Mouse (Mus musculus): ENCODE data around the gene Nipal1.

Nipal1 gene

GRCm38 (mm10) chr5:72648987-72649735, 1.6 kb downstream of the Nipal1 start:
- no peaks in the 10 kb centered on the region for H3K36me3 ChIP-seq (ENCODE audit: control insufficient read depth, insufficient read depth, low read length, poor library complexity, severe bottlenecking)
- no peaks in the 10 kb centered on the region for H3K27me3 ChIP-seq (ENCODE audit: control insufficient read depth, insufficient read depth, low read length, poor library complexity, severe bottlenecking)
- no peak for DNase-seq (ENCODE audit: low read depth, low spot score)

- H3K27me3 ChIP-seq (ENCODE audit: control insufficient read depth, insufficient read depth, low read length, poor library complexity, severe bottlenecking): no peaks in the 10 kb centered on the region
- no peak for DNase-seq (ENCODE audit: low read depth, low spot score)
- H3K36me3 ChIP-seq (ENCODE audit: control insufficient read depth, insufficient read depth, low read length, poor library complexity, severe bottlenecking): no peaks in the 10 kb centered on the region
Observed at GRCm38 (mm10) chr5:72653068-72653674, 5.6 kb downstream of the Nipal1 start.

- Histone ChIP-seq H3K27me3 (ENCODE audit: control insufficient read depth, insufficient read depth, low read length, poor library complexity, severe bottlenecking) (no peaks in the 10 kb centered on the region), H3K36me3 (ENCODE audit: control insufficient read depth, insufficient read depth, low read length, poor library complexity, severe bottlenecking) (no peaks in the 10 kb centered on the region)
- DNase-seq (ENCODE audit: low read depth, low spot score): no peak
Observed at GRCm38 (mm10) chr5:72656270-72656791, 8.7 kb downstream of the Nipal1 start.

GRCm38 (mm10) chr5:72658375-72658774, 10.8 kb downstream of the Nipal1 start:
- no peaks in the 10 kb centered on the region for H3K36me3 ChIP-seq (ENCODE audit: control insufficient read depth, insufficient read depth, low read length, poor library complexity, severe bottlenecking)
- DNase-seq (ENCODE audit: low read depth, low spot score): no peak
- no peaks in the 10 kb centered on the region for H3K27me3 ChIP-seq (ENCODE audit: control insufficient read depth, insufficient read depth, low read length, poor library complexity, severe bottlenecking)

- H3K36me3 ChIP-seq (ENCODE audit: control insufficient read depth, insufficient read depth, low read length, poor library complexity, severe bottlenecking): no peaks in the 10 kb centered on the region
- no peak for DNase-seq (ENCODE audit: low read depth, low spot score)
Observed at GRCm38 (mm10) chr5:72661051-72661781, 13.6 kb downstream of the Nipal1 start.

GRCm38 (mm10) chr5:72664126-72664525, 16.5 kb downstream of the Nipal1 start:
- no peaks in the 10 kb centered on the region for H3K27me3 ChIP-seq (ENCODE audit: control insufficient read depth, insufficient read depth, low read length, poor library complexity, severe bottlenecking)
- DNase-seq (ENCODE audit: low read depth, low spot score): no peak
- no peaks in the 10 kb centered on the region for H3K36me3 ChIP-seq (ENCODE audit: control insufficient read depth, insufficient read depth, low read length, poor library complexity, severe bottlenecking)

More at GRCm38 (mm10) chr5:72661051-72661781, 13.6 kb downstream of the Nipal1 start:
- no peaks in the 10 kb centered on the region for H3K27me3 ChIP-seq (ENCODE audit: control insufficient read depth, insufficient read depth, low read length, poor library complexity, severe bottlenecking)

- H3K36me3 ChIP-seq (ENCODE audit: control insufficient read depth, insufficient read depth, low read length, poor library complexity, severe bottlenecking): no peaks in the 10 kb centered on the region
- no peaks in the 10 kb centered on the region for H3K27me3 ChIP-seq (ENCODE audit: control insufficient read depth, insufficient read depth, low read length, poor library complexity, severe bottlenecking)
- DNase-seq (ENCODE audit: low read depth, low spot score): no peak
Observed at GRCm38 (mm10) chr5:72664854-72665253, 17.3 kb downstream of the Nipal1 start.

- no peaks in the 10 kb centered on the region for H3K27me3 ChIP-seq (ENCODE audit: control insufficient read depth, insufficient read depth, low read length, poor library complexity, severe bottlenecking)
- DNase-seq (ENCODE audit: low read depth, low spot score): peak; percentile 75
- H3K36me3 ChIP-seq (ENCODE audit: control insufficient read depth, insufficient read depth, low read length, poor library complexity, severe bottlenecking): no peaks in the 10 kb centered on the region
Observed at GRCm38 (mm10) chr5:72665281-72665680, 17.7 kb downstream of the Nipal1 start.

GRCm38 (mm10) chr5:72666428-72666827, 18.8 kb downstream of the Nipal1 start:
- Histone ChIP-seq H3K36me3 (ENCODE audit: control insufficient read depth, insufficient read depth, low read length, poor library complexity, severe bottlenecking) (no peaks in the 10 kb centered on the region), H3K27me3 (ENCODE audit: control insufficient read depth, insufficient read depth, low read length, poor library complexity, severe bottlenecking) (no peaks in the 10 kb centered on the region)
- no peak for DNase-seq (ENCODE audit: low read depth, low spot score)

- no peak for DNase-seq (ENCODE audit: low read depth, low spot score)
- Histone ChIP-seq H3K36me3 (ENCODE audit: control insufficient read depth, insufficient read depth, low read length, poor library complexity, severe bottlenecking) (no peaks in the 10 kb centered on the region), H3K27me3 (ENCODE audit: control insufficient read depth, insufficient read depth, low read length, poor library complexity, severe bottlenecking) (no peaks in the 10 kb centered on the region)
Observed at GRCm38 (mm10) chr5:72668351-72668750, 20.8 kb downstream of the Nipal1 start.

- H3K27me3 ChIP-seq (ENCODE audit: control insufficient read depth, insufficient read depth, low read length, poor library complexity, severe bottlenecking): no peaks in the 10 kb centered on the region
- DNase-seq (ENCODE audit: low read depth, low spot score): no peak
- no peaks in the 10 kb centered on the region for H3K36me3 ChIP-seq (ENCODE audit: control insufficient read depth, insufficient read depth, low read length, poor library complexity, severe bottlenecking)
Observed at GRCm38 (mm10) chr5:72671017-72671699, 23.6 kb downstream of the Nipal1 start.

- DNase-seq (ENCODE audit: low read depth, low spot score): no peak
- H3K27me3 ChIP-seq (ENCODE audit: control insufficient read depth, insufficient read depth, low read length, poor library complexity, severe bottlenecking): no peaks in the 10 kb centered on the region
- no peaks in the 10 kb centered on the region for H3K36me3 ChIP-seq (ENCODE audit: control insufficient read depth, insufficient read depth, low read length, poor library complexity, severe bottlenecking)
Observed at GRCm38 (mm10) chr5:72674994-72675542, 27.5 kb downstream of the Nipal1 start.

GRCm38 (mm10) chr5:72681451-72681850, 33.9 kb downstream of the Nipal1 start:
- Histone ChIP-seq H3K27me3 (ENCODE audit: control insufficient read depth, insufficient read depth, low read length, poor library complexity, severe bottlenecking) (no peaks in the 10 kb centered on the region), H3K36me3 (ENCODE audit: control insufficient read depth, insufficient read depth, low read length, poor library complexity, severe bottlenecking) (no peaks in the 10 kb centered on the region)
- DNase-seq (ENCODE audit: low read depth, low spot score): no peak

- no peak for DNase-seq (ENCODE audit: low read depth, low spot score)
- no peaks in the 10 kb centered on the region for H3K36me3 ChIP-seq (ENCODE audit: control insufficient read depth, insufficient read depth, low read length, poor library complexity, severe bottlenecking)
- H3K27me3 ChIP-seq (ENCODE audit: control insufficient read depth, insufficient read depth, low read length, poor library complexity, severe bottlenecking): no peaks in the 10 kb centered on the region
Observed at GRCm38 (mm10) chr5:72689556-72689955, 42.0 kb downstream of the Nipal1 start.

Data from splenic B cell, adult 2 months (primary cell).